ENCODE assay signal across 24 mouse cellular contexts in the genomic region with DNA sequence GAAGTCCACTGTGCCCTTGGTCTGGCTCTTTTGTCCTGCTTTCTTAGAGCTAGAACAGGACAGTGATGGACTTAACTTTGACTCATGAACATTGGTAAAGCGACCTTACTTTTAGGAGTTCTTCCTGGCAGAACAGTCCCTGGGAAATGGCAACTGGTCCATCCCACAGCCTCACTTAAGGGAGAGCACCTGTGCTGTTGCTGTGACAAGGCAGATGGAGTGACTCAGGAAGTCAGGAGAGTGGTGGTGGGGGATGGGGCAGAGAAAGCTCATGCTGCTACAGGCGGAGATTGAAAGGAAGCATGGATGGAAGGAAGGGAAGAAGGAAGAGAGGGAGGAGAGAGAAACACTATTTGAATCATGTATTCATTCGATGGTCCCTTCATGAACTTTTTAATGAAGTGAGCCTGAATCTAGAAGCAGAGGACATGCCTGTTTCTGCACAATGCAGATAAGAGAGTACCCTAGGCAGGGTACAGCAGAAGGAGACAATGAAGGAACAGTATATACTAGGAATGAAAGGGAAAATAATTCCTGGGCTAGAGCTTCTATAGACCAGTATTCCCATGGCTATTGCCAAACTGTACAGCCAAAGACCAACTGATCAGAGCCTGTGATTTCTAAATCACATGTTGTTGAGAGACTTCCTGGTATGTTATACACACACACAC.
"Had no signal": no experiment of that assay in that cellular context is flagged by ENCODE, and none has a peak within 500 bp of the region (broad histone marks: within the 10 kb centered on the region; RNA-seq: fewer than 3 reads in every experiment).

No protein-coding gene starts in this region.

- H3K27me3 ChIP-seq: heart, embryonic 12.5 days; hindbrain, embryonic 12.5 days; intestine, embryonic 15.5 days had no signal

- DNase-seq: gastrocnemius, adult 2 months; gastrocnemius, postnatal 10 days; gastrocnemius, postnatal 25 days; heart, adult 18-20 months; heart, postnatal 10 days; heart, postnatal 4 days; kidney, adult 18-20 months; kidney, adult 8-10 months; kidney, postnatal 10 days; kidney, postnatal 25 days; kidney, postnatal 4 days had no signal

- H3K9me3 ChIP-seq: heart, embryonic 10.5 days; heart, embryonic 12.5 days; hindbrain, embryonic 10.5 days; hindbrain, embryonic 12.5 days; intestine, embryonic 15.5 days; limb, embryonic 10.5 days; limb, embryonic 12.5 days had no signal

- H3K27ac ChIP-seq: heart, embryonic 10.5 days; hindbrain, embryonic 10.5 days; hindbrain, embryonic 12.5 days; hindbrain, embryonic 14.5 days; intestine, embryonic 15.5 days; left cerebral cortex, adult 2 months; limb, embryonic 10.5 days; limb, embryonic 12.5 days had no signal

- H3K4me2 ChIP-seq: hindbrain, embryonic 12.5 days; hindbrain, embryonic 14.5 days; intestine, embryonic 15.5 days had no signal

- H3K9ac ChIP-seq: heart, embryonic 12.5 days; hindbrain, embryonic 12.5 days; hindbrain, embryonic 14.5 days; intestine, embryonic 15.5 days; limb, embryonic 12.5 days had no signal

- ATAC-seq: hindbrain, embryonic 16.5 days; inflammation-experienced regulatory T-cells, adult 6 months; intestine, embryonic 15.5 days; intestine, postnatal 0 days had no signal

- H3K4me1 ChIP-seq: heart, embryonic 10.5 days; hindbrain, embryonic 10.5 days; hindbrain, embryonic 12.5 days; intestine, embryonic 15.5 days; limb, embryonic 10.5 days; limb, embryonic 12.5 days had no signal

- H3K4me3 ChIP-seq: gastrocnemius, adult 2 months; heart, embryonic 10.5 days; hindbrain, embryonic 10.5 days; hindbrain, embryonic 12.5 days; intestine, embryonic 15.5 days; layer of hippocampus, adult 2 months; left cerebral cortex, adult 2 months; limb, embryonic 10.5 days; limb, embryonic 12.5 days had no signal

- H3K36me3 ChIP-seq: heart, embryonic 10.5 days; heart, embryonic 12.5 days; hindbrain, embryonic 10.5 days; hindbrain, embryonic 12.5 days; intestine, embryonic 15.5 days; limb, embryonic 10.5 days; limb, embryonic 12.5 days had no signal
